Mouse (Mus musculus) liver, postnatal 0 days (tissue): ENCODE measurements around the gene Commd6.
"Not testable (repeated sequence)": the region's sequence is repeated elsewhere in the genome, so short reads cannot be mapped to it uniquely, and the experiment has no call there.

Experiments used
- CTCF ChIP-seq: sonication (generic); IDR thresholded peaks from 2 replicates; pipeline ENCODE4 v1.5.1; 2016; ENCODE audit warnings: antibody characterized with exemption, low read depth
- EP300 ChIP-seq: IDR thresholded peaks from 2 replicates; pipeline ENCODE4 v1.6.1; 2016; ENCODE audit warnings: antibody characterized with exemption, low read depth, mild to moderate bottlenecking

GRCm38 (mm10) chr14:101587366-101588040 lies 53.0 kb downstream of the Commd6 start:
- TF ChIP-seq CTCF, EP300: not testable (repeated sequence)
